Mouse (Mus musculus) hindlimb bud, embryonic 11.5 days (tissue): ENCODE measurements around the gene Zfr2.
A peak's percentile ranks its signal among the peaks of the same experiment; 100 is the strongest.

ENCODE experiments used
- DNase-seq: peaks from one replicate; pipeline ENCODE4 v3.0.0-alpha.2; 2012; ENCODE audit warnings: low read depth, low spot score; ENCODE audit errors: extremely low spot score

Gene Zfr2

DNA sequence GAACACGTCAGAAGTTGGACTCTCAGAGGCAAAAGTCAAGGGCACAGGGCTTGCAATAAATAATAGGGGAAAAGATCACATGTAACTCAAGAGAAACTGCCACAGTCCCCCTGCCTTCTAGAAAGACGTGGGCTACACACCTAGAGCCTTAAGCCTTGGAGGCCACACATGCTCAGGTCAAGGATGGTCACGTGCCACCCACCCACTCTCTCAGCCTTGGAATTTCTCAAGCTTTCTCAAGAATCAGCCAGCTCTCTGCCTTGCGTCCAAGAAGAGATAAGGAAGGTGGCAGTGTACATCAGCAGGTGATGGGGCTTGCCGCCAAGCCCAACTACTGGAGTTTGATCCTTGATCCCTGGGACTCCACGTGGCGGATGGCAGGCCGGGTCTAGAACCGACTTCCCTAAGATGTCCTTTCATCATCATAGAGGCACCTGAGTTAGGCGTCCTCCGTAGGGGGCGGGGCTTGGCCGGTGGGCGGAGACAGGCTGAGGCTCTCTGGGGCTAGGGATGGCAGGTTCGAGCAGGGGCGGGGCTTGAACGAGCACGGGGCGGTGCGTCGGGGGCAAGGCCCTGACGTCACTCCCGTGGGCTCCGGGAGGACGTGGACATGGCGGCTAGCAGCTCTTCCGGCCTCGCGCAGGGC lies at the start of gene Zfr2:
Gene Zfr2, plus strand, starts transcription at position 576 of the 646 bp plus-strand sequence.
- DNase-seq = peak; percentile 44

DNA sequence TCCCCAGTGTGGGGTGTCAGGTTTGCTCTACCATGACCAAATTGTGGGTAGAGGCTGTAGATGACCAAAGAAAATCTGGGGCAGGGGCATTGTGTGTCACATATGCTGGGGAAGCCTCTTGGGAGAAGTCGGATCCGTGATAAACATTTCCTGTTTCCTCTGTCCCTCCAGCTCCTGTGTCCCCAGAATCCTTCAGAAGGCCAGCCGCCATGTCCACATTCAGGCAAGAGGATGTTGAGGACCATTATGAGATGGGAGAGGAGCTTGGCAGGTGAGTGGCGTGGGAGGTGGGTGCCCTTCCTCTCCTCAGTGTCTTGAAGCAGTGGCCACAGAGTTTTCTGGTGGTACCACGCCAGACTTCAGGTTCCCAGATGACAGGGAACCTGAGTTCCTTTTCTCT lies 49.1 kb upstream of the Zfr2 start, which contains the start of gene 4930442H23Rik:
Gene 4930442H23Rik, minus strand, starts transcription at position 45 of the 400 bp plus-strand sequence.
- DNase-seq = no peak

DNA sequence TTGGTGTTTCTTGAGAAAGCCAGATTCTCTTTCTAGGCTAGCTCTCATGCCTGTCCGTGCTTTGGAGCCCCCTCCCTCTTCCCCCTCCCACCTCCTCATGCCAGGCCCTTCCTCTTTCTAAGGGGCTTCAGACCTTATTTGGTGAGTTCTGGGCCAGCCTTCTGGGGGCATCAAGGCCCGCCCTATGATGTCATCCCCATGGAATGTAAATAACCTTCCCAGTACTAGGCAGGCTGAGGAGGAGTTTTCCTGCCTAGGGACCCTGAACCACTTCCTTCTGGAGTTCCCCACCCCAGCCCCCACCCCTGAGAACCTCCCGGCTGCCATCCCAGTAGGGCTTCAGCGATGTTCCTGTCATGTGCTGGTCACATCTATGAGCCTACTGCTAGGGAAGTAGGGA lies 48.2 kb upstream of the Zfr2 start:
- DNase-seq = no peak

DNA sequence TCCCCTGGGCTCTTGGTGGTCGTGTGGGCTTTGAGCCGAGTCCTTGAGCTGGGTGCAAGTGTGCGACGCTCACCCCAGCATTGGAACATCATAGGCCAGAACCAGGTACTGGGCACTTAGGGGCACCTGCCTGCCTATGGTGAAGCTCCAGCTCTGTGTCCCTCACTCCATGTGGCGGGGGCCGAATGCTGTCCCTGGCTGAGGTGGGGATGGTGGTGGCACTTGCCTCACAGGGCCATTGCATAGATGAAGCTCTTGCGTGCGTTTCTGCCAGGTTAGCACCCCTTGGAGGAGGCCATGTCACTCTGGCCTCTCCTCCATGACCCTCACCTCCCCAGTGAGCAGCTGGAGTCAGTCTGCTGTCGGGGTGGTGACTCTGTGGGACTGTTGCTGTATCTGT lies 45.8 kb upstream of the Zfr2 start:
- no peak for DNase-seq

DNA sequence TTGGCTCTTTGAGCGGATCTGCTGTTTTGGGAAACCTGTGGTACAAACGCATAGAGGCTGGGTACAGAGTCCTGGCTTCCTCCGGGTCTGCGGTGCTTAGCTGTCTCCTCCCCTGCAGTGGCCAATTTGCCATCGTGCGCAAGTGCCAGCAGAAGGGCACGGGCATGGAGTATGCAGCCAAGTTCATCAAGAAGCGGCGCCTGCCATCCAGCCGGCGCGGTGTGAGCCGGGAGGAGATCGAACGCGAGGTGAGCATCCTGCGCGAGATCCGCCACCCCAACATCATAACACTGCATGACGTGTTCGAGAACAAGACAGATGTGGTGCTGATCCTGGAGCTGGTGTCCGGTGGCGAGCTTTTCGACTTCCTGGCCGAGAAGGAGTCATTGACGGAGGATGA lies 43.1 kb upstream of the Zfr2 start:
- DNase-seq = no peak

DNA sequence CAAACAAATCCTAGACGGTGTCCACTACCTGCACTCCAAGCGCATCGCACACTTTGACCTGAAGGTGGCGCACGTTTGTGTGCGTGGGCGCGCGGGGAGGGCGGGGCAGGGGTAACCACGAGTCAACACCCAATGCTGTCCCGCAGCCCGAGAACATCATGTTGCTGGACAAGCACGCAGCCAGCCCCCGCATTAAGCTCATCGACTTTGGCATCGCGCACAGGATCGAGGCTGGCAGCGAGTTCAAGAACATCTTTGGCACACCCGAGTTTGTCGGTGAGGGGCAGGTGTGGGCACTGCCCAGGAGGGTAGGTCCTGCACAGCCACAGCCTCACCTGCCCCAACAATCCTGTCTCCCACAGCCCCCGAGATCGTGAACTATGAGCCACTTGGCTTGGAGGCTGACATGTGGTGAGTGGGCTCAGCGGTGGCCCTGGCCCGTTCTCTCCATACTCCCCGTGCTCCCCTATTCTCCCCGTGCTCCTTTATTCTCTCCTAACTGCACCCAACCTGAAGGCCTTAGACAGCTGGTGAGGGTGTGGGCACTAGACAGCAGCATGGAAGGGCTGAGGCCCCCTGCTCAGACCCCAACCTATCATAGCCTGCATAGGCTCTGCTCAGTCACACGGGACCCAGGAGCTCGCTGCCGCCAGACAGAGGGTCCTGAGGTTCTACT lies 42.6 kb upstream of the Zfr2 start:
- DNase-seq = no peak

DNA sequence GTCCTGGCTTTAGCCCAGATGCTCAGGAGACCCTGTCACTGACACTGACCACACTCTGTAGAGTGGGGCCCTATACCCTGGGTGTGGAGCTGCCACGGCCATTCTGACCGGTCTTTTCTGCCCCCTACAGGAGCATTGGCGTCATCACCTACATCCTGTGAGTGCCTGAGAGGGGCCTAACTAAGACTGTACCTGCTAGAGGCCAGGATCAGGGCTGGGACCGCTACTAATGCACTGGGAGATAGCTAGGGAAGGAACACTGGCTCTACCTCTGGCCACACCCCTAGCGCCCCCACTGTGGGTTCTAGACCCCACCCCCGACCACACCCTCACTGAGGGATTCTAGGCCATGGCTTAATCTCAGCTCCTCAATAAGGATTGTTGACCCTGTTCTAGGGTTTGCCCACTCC lies 42.0 kb upstream of the Zfr2 start:
- DNase-seq = no peak

DNA sequence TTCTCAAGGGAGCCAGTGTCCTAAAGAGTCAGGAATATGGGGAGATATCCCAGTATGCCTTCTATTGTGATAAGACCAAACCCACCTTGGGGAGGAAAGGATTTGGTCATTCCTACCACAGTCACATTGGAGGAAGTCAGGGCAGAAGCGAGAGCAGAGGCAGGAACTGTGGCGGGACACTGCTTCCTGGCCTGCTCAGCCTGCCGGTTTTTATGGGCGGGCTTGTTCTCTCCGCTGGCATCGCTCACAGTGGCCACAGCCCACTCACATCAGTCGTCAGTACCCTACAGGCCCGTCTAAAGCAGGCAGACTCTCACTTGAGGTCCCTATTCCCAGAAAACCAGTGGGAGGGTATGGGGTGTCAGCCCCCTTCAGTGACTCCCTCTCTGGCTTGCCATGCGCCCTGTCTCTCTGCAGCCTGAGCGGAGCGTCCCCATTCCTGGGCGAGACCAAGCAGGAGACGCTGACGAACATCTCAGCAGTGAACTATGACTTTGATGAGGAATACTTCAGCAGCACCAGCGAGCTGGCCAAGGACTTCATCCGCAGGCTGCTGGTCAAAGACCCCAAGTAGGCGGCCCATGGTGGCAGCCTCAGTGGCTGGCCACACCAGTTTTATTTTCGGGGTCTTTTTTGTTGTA lies 41.5 kb upstream of the Zfr2 start:
- DNase-seq = no peak

DNA sequence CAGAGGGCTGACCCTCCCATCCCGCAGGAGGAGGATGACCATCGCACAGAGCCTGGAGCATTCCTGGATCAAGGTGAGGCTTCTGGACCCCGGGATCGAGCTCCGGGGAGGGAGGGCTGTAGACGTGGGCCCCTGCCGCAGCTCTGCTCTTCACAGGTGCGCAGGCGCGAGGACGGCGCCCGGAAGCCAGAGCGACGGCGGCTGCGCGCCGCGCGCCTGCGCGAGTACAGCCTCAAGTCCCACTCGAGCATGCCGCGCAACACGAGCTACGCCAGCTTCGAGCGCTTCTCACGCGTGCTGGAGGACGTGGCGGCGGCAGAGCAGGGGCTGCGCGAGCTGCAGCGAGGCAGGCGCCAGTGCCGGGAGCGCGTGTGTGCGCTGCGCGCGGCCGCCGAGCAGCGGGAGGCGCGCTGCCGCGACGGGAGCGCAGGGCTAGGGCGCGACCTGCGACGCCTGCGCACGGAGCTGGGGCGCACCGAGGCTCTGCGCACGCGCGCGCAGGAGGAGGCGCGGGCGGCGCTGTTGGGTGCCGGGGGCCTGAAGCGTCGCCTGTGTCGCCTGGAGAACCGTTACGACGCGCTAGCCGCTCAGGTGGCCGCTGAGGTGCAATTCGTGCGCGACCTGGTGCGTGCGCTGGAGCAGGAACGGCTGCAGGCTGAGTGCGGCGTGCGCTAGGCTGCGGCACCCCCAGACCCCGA lies 40.5 kb upstream of the Zfr2 start:
- DNase-seq = no peak

DNA sequence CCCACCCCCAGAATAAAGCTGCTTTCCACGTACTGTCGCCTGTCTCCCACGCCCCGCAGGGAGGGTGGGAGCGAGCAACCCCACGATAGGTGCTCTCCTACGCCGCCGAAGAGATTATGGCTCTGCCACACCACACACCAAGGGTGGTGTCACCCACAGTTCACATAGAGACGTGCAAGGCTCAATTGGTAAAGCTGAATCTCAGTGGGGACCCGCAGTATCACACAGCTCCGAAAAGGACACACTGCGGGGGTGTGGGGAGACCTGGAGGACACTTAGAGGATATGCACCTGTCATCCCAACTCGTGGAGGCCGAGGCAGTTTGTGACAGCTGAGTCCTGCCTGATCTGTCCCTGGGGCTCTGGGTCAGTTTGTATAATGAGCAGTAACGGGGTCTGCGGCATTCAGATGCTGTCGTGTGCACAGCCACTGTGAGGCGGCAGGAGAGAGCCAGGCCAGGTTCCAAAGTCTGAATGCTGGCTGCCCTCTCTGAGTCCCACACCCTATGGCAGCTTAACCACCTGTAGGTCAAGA lies 39.9 kb upstream of the Zfr2 start:
- no peak for DNase-seq

DNA sequence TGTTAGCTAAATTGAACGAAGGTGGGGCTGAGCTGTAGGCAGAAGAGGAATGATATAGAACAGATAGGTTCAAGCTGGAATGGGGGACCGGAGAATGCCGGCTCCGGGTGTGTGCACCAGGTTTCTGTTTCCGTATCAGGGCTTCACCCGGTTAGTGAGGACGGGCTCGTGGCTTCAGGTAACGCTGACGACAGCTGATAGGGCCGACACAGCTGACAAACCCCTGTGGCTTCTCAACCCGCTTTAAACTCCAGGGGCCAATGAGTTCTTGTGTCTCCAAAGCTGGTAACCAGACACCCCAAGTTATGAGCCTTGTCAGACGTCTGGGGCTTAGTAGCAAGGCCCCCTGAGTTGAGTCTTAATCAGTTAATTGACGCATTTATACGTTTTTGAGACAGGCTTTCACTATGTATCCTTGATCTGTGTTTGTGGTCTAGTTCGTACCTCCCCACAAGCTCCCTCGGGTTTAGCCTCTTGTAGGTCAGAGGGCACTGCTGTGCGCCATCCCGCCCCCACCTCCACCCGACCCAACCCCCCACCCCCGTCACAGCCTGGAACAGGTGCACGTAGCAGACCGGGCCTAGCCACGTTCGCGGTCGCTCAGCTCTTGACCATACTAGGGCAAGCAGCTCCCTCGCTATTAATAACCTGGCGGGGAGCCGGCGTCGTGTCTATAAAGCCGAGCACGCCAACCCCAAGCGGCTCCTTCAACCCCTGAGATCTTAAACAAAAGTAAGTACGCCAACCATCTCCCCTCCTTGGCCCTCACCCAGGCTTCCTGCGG lies 38.8 kb upstream of the Zfr2 start:
- no peak for DNase-seq

DNA sequence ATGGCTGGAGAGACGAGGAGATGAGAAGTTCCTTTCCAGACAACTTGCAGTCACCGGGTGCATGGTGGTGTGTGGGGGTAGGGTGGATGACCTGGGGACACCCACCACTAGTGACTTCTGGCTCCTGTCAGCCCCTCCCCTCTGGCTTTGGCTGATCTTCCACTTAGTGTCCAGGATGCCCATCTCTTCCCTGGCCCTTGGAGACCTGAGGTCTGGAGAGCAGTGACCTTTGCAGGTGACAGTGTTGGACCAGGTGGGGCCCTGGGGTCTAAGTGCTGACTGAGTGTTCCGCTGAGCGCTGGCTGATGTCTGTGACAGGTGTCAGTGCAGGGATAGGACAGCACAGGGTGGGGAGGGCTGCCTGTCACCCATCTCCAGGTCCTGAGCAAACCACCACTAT lies 37.7 kb upstream of the Zfr2 start:
- no peak for DNase-seq

DNA sequence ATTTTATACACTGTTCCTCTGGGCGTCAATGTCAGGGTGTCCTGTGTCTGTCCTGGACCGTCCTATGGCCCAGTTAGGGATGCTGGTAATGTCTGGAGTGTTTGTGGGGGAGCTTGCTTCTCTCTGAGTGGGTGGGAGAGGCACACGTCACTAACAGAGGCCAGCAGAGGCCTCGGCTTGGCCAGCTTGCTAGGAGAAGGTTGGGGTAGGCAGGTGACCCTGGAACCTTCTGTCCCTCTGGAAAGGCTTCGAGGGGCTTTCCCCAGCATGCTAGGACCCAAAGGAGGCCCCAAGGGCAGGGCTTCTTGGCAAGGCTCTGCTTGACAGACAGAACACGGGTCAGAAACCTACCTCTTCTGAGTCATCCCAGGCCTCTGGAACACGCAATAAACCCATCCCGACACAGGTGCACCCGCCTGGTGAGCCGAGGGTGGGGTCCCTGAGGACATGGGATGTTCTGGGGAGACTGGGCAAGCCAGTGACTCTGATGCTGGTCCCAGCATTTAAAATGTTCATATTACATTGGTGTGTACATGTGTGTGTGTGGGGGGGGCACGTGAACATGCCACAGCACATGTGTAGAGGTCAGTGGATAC lies 36.4 kb upstream of the Zfr2 start:
- DNase-seq = no peak

DNA sequence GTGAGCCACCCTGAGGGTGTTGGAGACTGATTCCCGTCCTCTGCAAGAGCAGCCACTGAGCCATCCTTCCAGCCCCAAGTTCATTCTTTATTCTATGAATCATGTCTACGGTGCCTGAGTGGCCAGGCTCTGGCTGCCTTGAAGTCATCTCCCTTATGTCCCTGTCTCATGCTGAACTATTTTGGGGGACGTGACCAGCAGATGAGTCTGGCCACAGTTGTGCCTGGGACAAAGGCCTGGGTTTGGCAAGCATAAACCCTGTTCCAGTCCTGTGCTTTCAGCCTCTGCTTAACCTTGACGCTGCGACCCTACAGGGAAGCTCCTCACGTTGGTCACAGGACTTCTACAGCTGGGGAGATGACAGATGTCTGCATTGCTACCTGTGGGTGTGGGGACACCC lies 35.6 kb upstream of the Zfr2 start:
- DNase-seq = no peak

DNA sequence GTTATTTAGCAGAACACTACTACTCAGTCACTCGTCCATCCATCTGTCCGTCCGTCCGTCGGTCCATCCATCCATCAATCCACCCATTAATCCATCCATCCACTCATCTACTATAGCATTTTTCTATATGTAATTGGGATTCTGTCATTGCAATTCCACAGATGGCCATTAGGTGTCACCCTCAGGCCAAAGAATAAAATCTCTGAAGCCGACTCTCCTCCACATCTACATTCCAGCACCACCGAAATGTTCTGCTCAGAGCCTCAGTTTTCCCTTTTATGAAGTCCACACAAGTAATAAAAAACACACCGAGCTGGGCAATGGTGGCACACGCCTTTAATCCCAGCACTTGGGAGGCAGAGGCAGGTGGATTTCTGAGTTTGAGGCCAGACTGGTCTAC lies 34.7 kb upstream of the Zfr2 start:
- peak; percentile 78 for DNase-seq

DNA sequence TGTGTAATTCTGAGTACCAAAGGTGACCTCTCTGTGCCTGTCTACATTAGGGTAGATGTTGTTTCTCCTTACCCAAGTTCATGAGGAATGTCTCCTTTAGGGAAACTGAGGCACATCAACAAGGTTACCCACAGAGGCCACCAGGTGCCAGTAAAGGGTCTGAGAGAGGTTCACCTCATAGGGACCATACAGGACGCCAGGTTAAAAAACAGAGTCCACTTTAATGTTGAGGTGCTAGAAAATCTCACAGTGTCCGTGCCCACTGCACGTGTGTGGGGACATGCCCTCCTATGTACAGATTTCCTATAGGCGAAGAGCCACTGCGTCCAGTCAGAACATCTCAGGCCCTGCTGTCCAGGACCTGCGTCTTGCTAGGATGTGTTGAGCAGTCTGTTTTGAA lies 34.0 kb upstream of the Zfr2 start:
- DNase-seq = no peak

DNA sequence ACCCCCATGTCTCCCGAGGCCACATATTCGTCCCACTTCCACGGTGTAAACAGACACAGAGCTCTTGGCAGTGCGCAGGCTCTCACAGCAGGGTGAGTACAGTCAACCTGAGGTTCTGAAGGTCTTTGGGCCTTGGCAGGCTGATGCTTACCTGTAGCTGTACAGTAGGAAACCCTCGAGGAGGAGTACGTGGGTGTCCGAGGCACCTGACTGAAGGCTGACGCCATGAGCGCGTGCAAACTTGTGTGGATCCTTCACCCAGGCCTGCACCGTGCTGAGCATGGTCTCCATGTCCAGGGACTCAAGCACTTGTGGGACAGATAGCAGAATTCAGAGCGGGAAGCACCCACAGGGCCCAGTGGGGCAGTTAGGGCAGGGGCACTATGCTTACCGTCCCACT lies 32.8 kb upstream of the Zfr2 start:
- DNase-seq = no peak

DNA sequence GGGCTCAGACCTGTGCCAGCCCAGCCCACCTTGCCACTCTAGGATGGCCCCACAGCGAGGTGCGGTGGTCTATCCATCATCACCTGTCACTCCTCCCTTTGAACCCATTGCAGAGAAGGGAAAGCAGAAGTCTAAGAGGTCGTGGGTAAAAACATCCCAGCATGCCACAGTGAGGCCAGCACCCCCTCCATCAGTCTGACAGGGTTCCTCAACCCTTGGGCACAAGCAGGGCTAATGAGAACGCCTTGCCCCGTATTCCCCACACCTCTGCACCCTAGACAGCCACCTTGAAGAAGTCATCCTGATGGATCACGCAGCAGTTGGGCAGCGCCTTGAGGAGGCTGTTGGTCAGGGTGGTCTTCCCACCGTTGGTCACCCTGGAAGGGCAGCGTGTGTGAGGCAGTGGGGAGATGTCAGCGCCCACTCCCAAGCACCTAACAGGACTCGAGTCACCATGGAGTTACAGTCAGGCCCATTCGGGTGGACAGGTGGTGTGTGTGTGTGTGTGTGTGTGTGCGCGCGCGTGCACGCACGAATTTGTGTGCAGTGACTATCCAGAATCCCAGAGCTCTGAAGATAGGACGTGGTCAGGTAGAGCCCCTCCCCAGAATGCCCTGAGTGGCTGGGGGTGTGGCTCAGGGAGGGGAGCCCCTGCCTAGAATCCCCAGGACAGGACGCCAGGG lies 32.2 kb upstream of the Zfr2 start:
- DNase-seq = no peak

DNA sequence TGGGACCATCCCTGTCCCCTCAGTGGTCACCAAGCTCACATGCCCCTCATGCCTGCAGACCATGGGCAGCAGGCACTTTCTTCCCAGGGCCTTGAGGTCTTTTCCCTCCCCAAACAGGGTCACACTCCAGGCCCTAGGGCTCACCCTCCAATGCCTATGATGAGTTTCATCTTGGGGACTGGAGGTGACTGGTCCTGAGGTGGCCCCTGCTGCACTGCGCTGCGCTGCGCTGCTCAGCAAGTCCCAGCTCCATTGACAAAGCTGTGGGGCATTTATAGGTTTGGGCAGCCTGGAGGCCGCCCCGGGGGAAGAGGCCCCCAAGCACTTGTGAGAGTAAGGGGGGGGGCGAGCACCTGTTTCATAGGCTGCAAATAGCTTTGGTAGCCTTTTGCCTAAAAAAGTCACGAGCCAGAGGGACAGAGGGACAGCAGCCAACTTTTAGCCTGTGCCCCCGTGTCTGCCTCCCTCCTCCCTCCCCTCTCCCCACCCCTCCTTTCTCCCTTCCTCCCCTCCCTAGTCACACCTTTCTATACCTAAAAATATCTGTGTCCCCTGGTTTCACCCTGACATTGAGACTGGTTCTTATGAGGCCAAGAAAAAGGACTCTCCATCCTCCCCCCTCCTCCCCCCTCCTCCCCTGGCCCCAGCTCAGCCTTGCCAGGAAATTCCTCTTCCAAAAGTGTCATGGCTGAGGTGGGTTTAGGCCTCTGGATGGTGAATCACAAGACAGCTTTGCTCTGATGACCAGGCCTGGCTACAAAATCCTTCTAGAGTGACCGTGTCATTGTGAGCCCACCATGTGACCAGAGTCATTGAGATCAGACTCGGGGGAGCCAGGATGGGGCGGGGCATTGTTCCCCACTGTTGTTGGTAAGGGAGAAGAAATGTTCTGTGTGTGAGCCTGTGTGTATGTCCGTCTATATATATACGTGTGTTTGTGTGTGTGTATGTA lies 30.9 kb upstream of the Zfr2 start, which contains the start of gene Nmrk2:
Gene Nmrk2, minus strand, starts transcription at position 245 of the 952 bp plus-strand sequence.
- DNase-seq = no peak
